ENCODE assay signal across 8 mouse cellular contexts in genomic region chr11:70669582-70670345, GRCm38 (mm10). TPM values are rescaled to one million over a fixed set of nuclear protein-coding genes. Genes with fewer than 3 reads are reported as not detected.
DNase-seq lines count a peak whose midpoint lies in the region; ATAC-seq and TF ChIP-seq lines count a peak whose summit lies in the region.

No protein-coding gene starts in this region.

- peak overlapping the region; percentile 84 for H3K9ac ChIP-seq in ES-Bruce4 (ENCODE audit: low read depth, poor library complexity, severe bottlenecking)
- peak overlapping the region; percentile 84 for H3K9ac ChIP-seq in forebrain, embryonic 12.5 days
- H3K9ac ChIP-seq in lung, embryonic 14.5 days = peak overlapping the region; percentile 58
- peak overlapping the region; percentile 70 for H3K9ac ChIP-seq in neural tube, embryonic 15.5 days (replicated peaks)

- peak; percentile 46 for TF ChIP-seq CTCF in ES-Bruce4 (IDR thresholded peaks at IDR 0.05; ENCODE audit: low read depth, low read length)
- TF ChIP-seq CTCF in brain, embryonic 14.5 days (IDR thresholded peaks at IDR 0.05; ENCODE audit: borderline replicate concordance, extremely low read depth, insufficient read depth, insufficient read length) = peak; percentile 61
- peak; percentile 55 for TF ChIP-seq CTCF in lung, embryonic 14.5 days (IDR thresholded peaks at IDR 0.05; ENCODE audit: low read depth)

- DNase-seq in brain, embryonic 14.5 days (ENCODE audit: low read depth) = peak; percentile 85
- DNase-seq in heart, postnatal 10 days = peak; percentile 83 to 85
- peak; percentile 72 to 82 for DNase-seq in kidney, postnatal 36 days
- DNase-seq in lung, embryonic 14.5 days = peak; percentile 86
- peak; percentile 89 to 91 for DNase-seq in thymus, postnatal 10 days (ENCODE audit: low spot score in 2 of 2)

- H3K9me3 ChIP-seq in ES-Bruce4 (replicated peaks; ENCODE audit: control insufficient read depth, insufficient read depth, low read length, poor library complexity, severe bottlenecking) = no peaks in the 10 kb centered on the region
- H3K9me3 ChIP-seq in forebrain, embryonic 12.5 days = no peaks in the 10 kb centered on the region
- no peaks in the 10 kb centered on the region for H3K9me3 ChIP-seq in lung, embryonic 14.5 days (ENCODE audit: low read depth, low read length)
- H3K9me3 ChIP-seq in neural tube, embryonic 15.5 days (replicated peaks) = no peaks in the 10 kb centered on the region

- ATAC-seq in forebrain, embryonic 12.5 days (ENCODE audit: low FRiP score) = peak; percentile 60
- peak; percentile 32 for ATAC-seq in lung, embryonic 14.5 days (ENCODE audit: insufficient read depth)
- ATAC-seq in neural tube, embryonic 15.5 days (ENCODE audit: low FRiP score) = peak; percentile 43

- H3K4me2 ChIP-seq in forebrain, embryonic 12.5 days = peak overlapping the region; percentile 92
- H3K4me2 ChIP-seq in lung, embryonic 14.5 days = peak overlapping the region; percentile 83
- peak overlapping the region; percentile 81 for H3K4me2 ChIP-seq in neural tube, embryonic 15.5 days

- intact Hi-C loops in heart, postnatal 10 days (cut with DNase I) = loop anchor here (1.0 to 2.0 kb wide), 2 partner anchors 17 to 31 kb away; partner anchors contain the start of genes Inca1 and Kif1c

- no peak for TF ChIP-seq POLR2A in ES-Bruce4 (IDR thresholded peaks at IDR 0.05; ENCODE audit: insufficient read depth, low read length)
- no peak for TF ChIP-seq POLR2A in brain, embryonic 14.5 days (IDR thresholded peaks at IDR 0.05; ENCODE audit: borderline replicate concordance, extremely low read depth, insufficient read depth, insufficient read length, poor library complexity, severe bottlenecking)

- peak overlapping the region; percentile 76 for H3K27ac ChIP-seq in ES-Bruce4 (ENCODE audit: insufficient read depth, low read length)
- H3K27ac ChIP-seq in forebrain, embryonic 12.5 days = peak overlapping the region; percentile 98
- H3K27ac ChIP-seq in lung, embryonic 14.5 days (ENCODE audit: low read depth) = peak overlapping the region; percentile 96
- H3K27ac ChIP-seq in neural tube, embryonic 15.5 days (replicated peaks) = peak overlapping the region; percentile 99

- no peaks in the 10 kb centered on the region for H3K27me3 ChIP-seq in ES-Bruce4 (ENCODE audit: control insufficient read depth, insufficient read depth, low read length, poor library complexity, severe bottlenecking)
- no peaks in the 10 kb centered on the region for H3K27me3 ChIP-seq in forebrain, embryonic 12.5 days
- H3K27me3 ChIP-seq in lung, embryonic 14.5 days (ENCODE audit: insufficient read depth, low read length) = no peaks in the 10 kb centered on the region
- no peaks in the 10 kb centered on the region for H3K27me3 ChIP-seq in neural tube, embryonic 15.5 days (replicated peaks)

- no peak for TF ChIP-seq EP300 in ES-Bruce4 (IDR thresholded peaks at IDR 0.05; ENCODE audit: insufficient read depth, low read depth, low read length)

- H3K4me3 ChIP-seq in ES-Bruce4 (ENCODE audit: low read depth, low read length) = peak overlapping the region; percentile 95
- peak overlapping the region; percentile 64 for H3K4me3 ChIP-seq in forebrain, embryonic 12.5 days (replicated peaks)
- peak overlapping the region; percentile 53 for H3K4me3 ChIP-seq in lung, embryonic 14.5 days (ENCODE audit: low read depth, low read length)
- peak overlapping the region; percentile 67 for H3K4me3 ChIP-seq in neural tube, embryonic 15.5 days (replicated peaks)

- under 1% methylated on average over 31 of the region's 31 CpGs for WGBS in forebrain, embryonic 12.5 days
- WGBS in lung, embryonic 14.5 days = under 1% methylated on average over 31 of the region's 31 CpGs
- under 1% methylated on average over 31 of the region's 31 CpGs for WGBS in neural tube, embryonic 15.5 days

- H3K36me3 ChIP-seq in ES-Bruce4 (ENCODE audit: control insufficient read depth, insufficient read depth, low read length, poor library complexity, severe bottlenecking) = peaks cover 17% of the 10 kb centered on the region
- H3K36me3 ChIP-seq in forebrain, embryonic 12.5 days (replicated peaks) = peaks cover 28% of the 10 kb centered on the region
- H3K36me3 ChIP-seq in lung, embryonic 14.5 days (ENCODE audit: insufficient read depth) = peaks cover 46% of the 10 kb centered on the region
- H3K36me3 ChIP-seq in neural tube, embryonic 15.5 days = peaks cover 33% of the 10 kb centered on the region

- peaks cover 2% of the 10 kb centered on the region for H3K4me1 ChIP-seq in ES-Bruce4 (ENCODE audit: control insufficient read depth, insufficient read depth, low read length)
- peaks cover 28% of the 10 kb centered on the region for H3K4me1 ChIP-seq in forebrain, embryonic 12.5 days
- 0 out of 2 replicates have a peak, but pooled peaks cover 7% of the 10 kb centered on the region for H3K4me1 ChIP-seq in lung, embryonic 14.5 days (ENCODE audit: insufficient read depth)
- peaks cover 43% of the 10 kb centered on the region for H3K4me1 ChIP-seq in neural tube, embryonic 15.5 days

RNA-seq across cellular contexts. Expression of gene Spag7, which starts 0.5 kb away (rescaled TPM):
- polyA plus RNA-seq in ES-Bruce4 (2011; ENCODE audit: insufficient read depth, insufficient read length, low read depth, missing spikeins) = 195 and 218 TPM in 2 replicates
- 56.3 and 76.0 TPM in 2 replicates for polyA plus RNA-seq in brain, embryonic 14.5 days (2012; rRNA removed)
- 144 and 149 TPM in 2 replicates for polyA plus RNA-seq in forebrain, embryonic 12.5 days (2016; fragmentation: Nextera tagmentation; extraction: Ambion mirVana)
- total RNA-seq in heart, postnatal 10 days (2021) = 10 to 100 TPM; 86.0 to 88.2 TPM
- polyA plus RNA-seq in lung, embryonic 14.5 days (2014; fragmentation: Nextera tagmentation; extraction: Ambion mirVana) = 141 and 167 TPM in 2 replicates
- 159 and 165 TPM in 2 replicates for polyA plus RNA-seq in neural tube, embryonic 15.5 days (2015; fragmentation: Nextera tagmentation; extraction: Ambion mirVana)

RNA-seq across cellular contexts. Expression of gene Eno3, which starts 12.8 kb away (rescaled TPM):
- 14.7 and 15.7 TPM in 2 replicates for polyA plus RNA-seq in ES-Bruce4 (2011; ENCODE audit: insufficient read depth, insufficient read length, low read depth, missing spikeins)
- 23.0 and 24.1 TPM in 2 replicates for polyA plus RNA-seq in brain, embryonic 14.5 days (2012; rRNA removed)
- polyA plus RNA-seq in forebrain, embryonic 12.5 days (2016; fragmentation: Nextera tagmentation; extraction: Ambion mirVana) = 9.0 and 9.7 TPM in 2 replicates
- total RNA-seq in heart, postnatal 10 days (2021) = 1,000 to 10,000 TPM; 1,599 to 1,711 TPM
- polyA plus RNA-seq in lung, embryonic 14.5 days (2014; fragmentation: Nextera tagmentation; extraction: Ambion mirVana) = 12.7 and 19.6 TPM in 2 replicates
- polyA plus RNA-seq in neural tube, embryonic 15.5 days (2015; fragmentation: Nextera tagmentation; extraction: Ambion mirVana) = 12.6 and 17.5 TPM in 2 replicates

RNA-seq across cellular contexts. Expression of gene Pfn1, which starts 15.3 kb away (rescaled TPM):
- 630 and 707 TPM in 2 replicates for polyA plus RNA-seq in ES-Bruce4 (2011; ENCODE audit: insufficient read depth, insufficient read length, low read depth, missing spikeins)
- 419 and 479 TPM in 2 replicates for polyA plus RNA-seq in brain, embryonic 14.5 days (2012; rRNA removed)
- 1,070 and 1,131 TPM in 2 replicates for polyA plus RNA-seq in forebrain, embryonic 12.5 days (2016; fragmentation: Nextera tagmentation; extraction: Ambion mirVana)
- 100 to 1,000 TPM; 456 to 499 TPM for total RNA-seq in heart, postnatal 10 days (2021)
- 2,124 and 2,138 TPM in 2 replicates for polyA plus RNA-seq in lung, embryonic 14.5 days (2014; fragmentation: Nextera tagmentation; extraction: Ambion mirVana)
- polyA plus RNA-seq in neural tube, embryonic 15.5 days (2015; fragmentation: Nextera tagmentation; extraction: Ambion mirVana) = 679 and 994 TPM in 2 replicates

RNA-seq across cellular contexts. Expression of gene Camta2, which starts 18.1 kb away (rescaled TPM):
- 10.0 and 12.8 TPM in 2 replicates for polyA plus RNA-seq in ES-Bruce4 (2011; ENCODE audit: insufficient read depth, insufficient read length, low read depth, missing spikeins)
- polyA plus RNA-seq in brain, embryonic 14.5 days (2012; rRNA removed) = 17.7 and 25.2 TPM in 2 replicates
- polyA plus RNA-seq in forebrain, embryonic 12.5 days (2016; fragmentation: Nextera tagmentation; extraction: Ambion mirVana) = 12.6 and 13.9 TPM in 2 replicates
- total RNA-seq in heart, postnatal 10 days (2021) = 10 to 100 TPM; 31.2 to 32.8 TPM
- polyA plus RNA-seq in lung, embryonic 14.5 days (2014; fragmentation: Nextera tagmentation; extraction: Ambion mirVana) = 15.3 and 16.2 TPM in 2 replicates
- polyA plus RNA-seq in neural tube, embryonic 15.5 days (2015; fragmentation: Nextera tagmentation; extraction: Ambion mirVana) = 25.6 and 29.0 TPM in 2 replicates

RNA-seq across cellular contexts. Expression of gene Slc25a11, which starts 22.5 kb away (rescaled TPM):
- polyA plus RNA-seq in ES-Bruce4 (2011; ENCODE audit: insufficient read depth, insufficient read length, low read depth, missing spikeins) = 45.0 and 48.0 TPM in 2 replicates
- polyA plus RNA-seq in brain, embryonic 14.5 days (2012; rRNA removed) = 129 and 149 TPM in 2 replicates
- polyA plus RNA-seq in forebrain, embryonic 12.5 days (2016; fragmentation: Nextera tagmentation; extraction: Ambion mirVana) = 139 and 141 TPM in 2 replicates
- total RNA-seq in heart, postnatal 10 days (2021) = 100 to 1,000 TPM; 378 to 381 TPM
- polyA plus RNA-seq in lung, embryonic 14.5 days (2014; fragmentation: Nextera tagmentation; extraction: Ambion mirVana) = 128 and 133 TPM in 2 replicates
- 169 and 174 TPM in 2 replicates for polyA plus RNA-seq in neural tube, embryonic 15.5 days (2015; fragmentation: Nextera tagmentation; extraction: Ambion mirVana)

Comparison
In these comparisons a context has a peak if more than half of its experiments do, and no peak if none do; other contexts are left out.
1. Peak in every context shown above with its lines: DNase-seq, ATAC-seq, H3K4me3 ChIP-seq and H3K27ac ChIP-seq.